Mouse (Mus musculus) liver, postnatal 0 days (tissue): ENCODE results near the gene Ghdc. TPM values are rescaled to one million over a fixed set of nuclear protein-coding genes. Genes with fewer than 3 reads are reported as not detected.

Experiments
- ATAC-seq: fragments of 200-750 bp; cut with Nextera tagmentation; 2 replicates; pipeline ENCODE4 v1.8.0; 2017; ENCODE audit warnings: mild to moderate bottlenecking, moderate library complexity
- DNase-seq: peaks from one replicate; pipeline ENCODE4 v3.0.0-alpha.2; 2016
- H3K27ac ChIP-seq: fragments of 300-500 bp; sonication (generic); 2 replicates; pipeline ENCODE4 v1.5.1; 2014; ENCODE audit warnings: antibody characterized with exemption, moderate library complexity, mild to moderate bottlenecking, low read depth
- H3K27me3 ChIP-seq: fragments of 300-500 bp; sonication (generic); 2 replicates; pipeline ENCODE4 v1.6.1; 2014; ENCODE audit warnings: low read length, control low read depth, mixed read lengths; ENCODE audit not compliant: insufficient read depth
- H3K36me3 ChIP-seq: fragments of 300-500 bp; sonication (generic); replicated peaks from 2 replicates; pipeline ENCODE4 v1.6.1; 2014; ENCODE audit warnings: mild to moderate bottlenecking, control low read depth, low read length, moderate library complexity, mixed read lengths; ENCODE audit not compliant: insufficient read depth
- H3K4me1 ChIP-seq: fragments of 300-500 bp; sonication (generic); 2 replicates; pipeline ENCODE4 v1.6.1; 2014; ENCODE audit warnings: antibody characterized with exemption, mild to moderate bottlenecking, control low read depth; ENCODE audit not compliant: insufficient read depth
- H3K4me2 ChIP-seq: fragments of 300-500 bp; sonication (generic); 2 replicates; pipeline ENCODE4 v1.6.1; 2014; ENCODE audit warnings: low read depth, mild to moderate bottlenecking, low read length, moderate library complexity, mixed read lengths
- H3K4me3 ChIP-seq: fragments of 300-500 bp; sonication (generic); 2 replicates; pipeline ENCODE4 v1.5.1; 2014; ENCODE audit warnings: low read depth, low read length
- H3K9ac ChIP-seq: fragments of 300-500 bp; sonication (generic); replicated peaks from 2 replicates; pipeline ENCODE4 v1.6.1; 2014; ENCODE audit warnings: mild to moderate bottlenecking, moderate library complexity
- H3K9me3 ChIP-seq: fragments of 300-500 bp; sonication (generic); 2 replicates; pipeline ENCODE4 v1.6.1; 2016; ENCODE audit warnings: mild to moderate bottlenecking, control low read depth, low read length, mixed read lengths
- CTCF ChIP-seq: sonication (generic); IDR thresholded peaks from 2 replicates; pipeline ENCODE4 v1.5.1; 2016; ENCODE audit warnings: antibody characterized with exemption, low read depth
- EP300 ChIP-seq: IDR thresholded peaks from 2 replicates; pipeline ENCODE4 v1.6.1; 2016; ENCODE audit warnings: antibody characterized with exemption, low read depth, mild to moderate bottlenecking
- WGBS: fragments of 180-500 bp; shearing (Covaris S2); extraction: QIAGEN DNeasy Blood & Tissue Kit; methylation state at CpG from one replicate; pipeline ENCODE4 v1.1.7; 2014; ENCODE audit not compliant: insufficient replicate concordance; 5-methylcytosine and 5-hydroxymethylcytosine counted together
- polyA plus RNA-seq: library from polyadenylated mRNA; unstranded; fragments of >200 nt; fragmentation: Nextera tagmentation; extraction: Ambion mirVana; gene quantifications from 2 replicates; pipeline ENCODE4 v1.2.1, GENCODE M21; 2015

Gene Ghdc
- polyA plus RNA-seq, 1 experiment from 2014 or later, result 1.9 TPM

DNA sequence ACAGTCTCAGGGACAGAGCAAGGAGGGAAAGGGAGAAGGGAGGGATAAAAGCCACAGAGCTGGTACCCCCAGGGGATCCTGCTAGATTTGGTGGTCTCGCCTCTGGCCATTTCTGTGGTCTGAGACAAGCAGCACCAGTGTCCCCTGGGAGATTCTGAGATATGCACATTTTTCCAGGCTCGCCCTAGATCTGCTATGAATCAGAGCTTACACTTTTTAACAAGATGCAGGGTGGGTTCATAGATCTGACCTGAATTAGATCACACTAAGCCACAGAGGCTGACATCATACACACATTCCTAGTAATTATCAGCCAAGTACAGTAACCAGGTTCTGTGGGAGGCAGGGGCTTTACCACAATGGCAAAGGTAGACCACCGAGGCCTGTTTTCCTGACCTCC, 18.9 kb upstream of the Ghdc start:
- ATAC-seq (no peak), DNase-seq (no peak)
- WGBS, result 91% methylated on average over 3 of the region's 3 CpGs
- TF ChIP-seq EP300 (no peak), CTCF (no peak)
- Histone ChIP-seq H3K9ac (no peak overlapping the region), H3K9me3 (no peaks in the 10 kb centered on the region), H3K4me1 (no peaks in the 10 kb centered on the region), H3K4me3 (no peak overlapping the region), H3K27me3 (no peaks in the 10 kb centered on the region), H3K4me2 (no peak overlapping the region), H3K27ac (no peak overlapping the region), H3K36me3 (peaks cover 61% of the 10 kb centered on the region)

DNA sequence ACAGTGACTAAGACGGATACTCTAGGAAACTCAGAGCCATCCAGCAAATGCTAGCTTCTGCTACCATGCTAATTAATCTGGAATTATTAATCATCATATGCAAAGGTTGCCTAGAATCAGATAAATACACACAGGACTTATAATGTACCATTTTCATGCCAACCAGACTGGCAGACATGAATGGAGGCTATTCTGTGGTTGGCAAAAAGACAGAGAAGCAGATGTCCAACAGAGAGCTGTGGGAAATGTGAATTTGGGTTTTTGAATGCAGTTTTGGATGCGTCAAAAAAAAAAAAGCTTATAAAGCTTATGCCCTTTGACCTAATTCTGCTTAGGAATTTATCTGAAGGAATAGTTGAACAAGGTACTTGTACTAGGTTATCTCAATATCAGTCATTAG, 15.0 kb upstream of the Ghdc start:
- no peaks in the 10 kb centered on the region for H3K9me3 ChIP-seq
- peaks cover 71% of the 10 kb centered on the region for H3K36me3 ChIP-seq
- ATAC-seq (no peak), DNase-seq (no peak)
- WGBS, result 90% methylated on average over 2 of the region's 2 CpGs
- H3K4me3 ChIP-seq, result no peak overlapping the region
- TF ChIP-seq CTCF (no peak), EP300 (no peak)
- no peak overlapping the region for H3K27ac ChIP-seq
- H3K4me1 ChIP-seq, result no peaks in the 10 kb centered on the region
- H3K27me3 ChIP-seq, result no peaks in the 10 kb centered on the region
- no peak overlapping the region for H3K4me2 ChIP-seq
- H3K9ac ChIP-seq, result no peak overlapping the region

DNA sequence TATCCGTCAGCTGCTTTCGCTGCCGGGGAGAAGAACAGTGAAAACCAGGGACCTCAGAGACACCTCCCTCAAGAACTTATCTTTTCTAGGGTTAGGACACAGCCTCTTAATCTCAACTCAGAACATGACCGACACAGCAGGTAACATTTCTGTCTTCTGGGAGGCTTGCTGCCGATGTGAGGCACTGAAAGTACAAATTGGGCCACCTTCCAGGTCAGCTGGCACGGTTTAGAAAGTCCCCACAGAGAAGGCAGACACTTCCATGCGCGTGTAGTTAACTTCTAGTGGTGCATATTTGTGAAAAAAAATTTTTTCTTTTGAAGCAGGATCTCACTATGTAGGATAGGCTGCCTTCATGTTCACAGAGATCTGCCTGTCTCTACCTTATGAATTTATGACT, 13.5 kb upstream of the Ghdc start:
- Histone ChIP-seq H3K36me3 (peaks cover 78% of the 10 kb centered on the region), H3K4me3 (no peak overlapping the region), H3K4me2 (no peak overlapping the region), H3K9ac (no peak overlapping the region), H3K4me1 (no peaks in the 10 kb centered on the region), H3K27ac (no peak overlapping the region), H3K9me3 (no peaks in the 10 kb centered on the region), H3K27me3 (no peaks in the 10 kb centered on the region)
- no peak for TF ChIP-seq CTCF
- TF ChIP-seq EP300, result no peak
- WGBS, result 81% methylated on average over 8 of the region's 8 CpGs
- DNase-seq (no peak), ATAC-seq (no peak)

DNA sequence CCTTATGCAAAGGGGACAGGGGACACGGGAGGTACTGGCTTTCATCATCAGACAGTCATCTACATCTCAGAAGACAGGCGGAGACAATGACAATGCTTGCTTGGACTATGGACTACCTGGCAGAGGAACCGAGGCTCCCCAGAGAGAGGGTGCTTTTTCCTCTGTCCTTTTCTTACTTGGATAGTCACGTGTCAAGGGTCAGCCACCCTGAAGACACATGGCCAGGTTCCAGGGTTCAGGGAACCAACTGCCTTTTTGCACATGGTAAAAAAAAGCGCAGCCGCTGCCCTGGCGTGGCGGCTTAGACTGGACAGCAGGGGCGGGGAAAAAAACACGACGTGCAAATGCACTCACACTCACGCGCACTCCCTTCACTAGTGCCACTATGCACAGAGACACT, 11.8 kb upstream of the Ghdc start:
- 90% methylated on average over 13 of the region's 13 CpGs for WGBS
- no peak overlapping the region for H3K27ac ChIP-seq

DNA sequence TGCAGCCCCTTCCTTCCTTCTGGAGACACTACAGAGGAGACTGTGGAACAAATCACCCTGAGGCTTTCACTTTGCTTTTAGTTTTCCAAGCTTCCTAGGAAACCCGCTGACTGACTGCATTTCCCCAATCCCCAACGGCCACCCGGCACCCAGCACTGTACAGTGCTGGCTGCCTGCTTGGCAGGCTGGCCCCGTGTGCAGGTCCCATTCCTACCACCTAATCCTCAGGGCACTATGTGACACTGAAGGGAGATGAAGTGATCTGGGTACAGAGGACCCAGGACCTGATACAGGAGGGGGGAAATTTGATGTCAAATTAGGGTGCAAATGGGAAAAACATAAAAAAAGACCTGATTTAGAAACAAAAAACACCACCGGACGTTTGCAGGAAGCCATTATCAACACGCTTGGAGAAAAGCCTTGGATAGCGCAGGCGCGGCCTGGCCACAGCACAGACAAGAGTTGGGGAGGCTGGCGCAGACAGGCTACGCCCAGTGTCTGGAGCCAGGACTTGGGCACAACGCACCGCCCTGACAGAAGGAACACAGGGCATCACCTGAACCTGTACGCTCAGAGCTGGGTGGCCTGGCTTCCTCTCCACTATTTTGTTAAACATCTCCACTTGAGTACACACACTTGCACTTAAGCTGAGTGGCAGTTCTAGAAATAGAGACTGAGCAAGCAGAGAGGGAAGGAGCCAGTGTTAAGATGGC, 11.2 kb upstream of the Ghdc start:
- no peak overlapping the region for H3K4me2 ChIP-seq
- no peak overlapping the region for H3K9ac ChIP-seq
- TF ChIP-seq EP300 (no peak), CTCF (no peak)
- H3K36me3 ChIP-seq, result peaks cover 61% of the 10 kb centered on the region
- WGBS, result 82% methylated on average over 15 of the region's 15 CpGs
- H3K4me1 ChIP-seq, result no peaks in the 10 kb centered on the region
- no peaks in the 10 kb centered on the region for H3K27me3 ChIP-seq
- DNase-seq (no peak), ATAC-seq (no peak)
- no peak overlapping the region for H3K27ac ChIP-seq
- H3K4me3 ChIP-seq, result no peak overlapping the region
- no peaks in the 10 kb centered on the region for H3K9me3 ChIP-seq

More for the DNA sequence above, 11.8 kb upstream of the Ghdc start:
- Histone ChIP-seq H3K36me3 (peaks cover 66% of the 10 kb centered on the region), H3K4me3 (no peak overlapping the region), H3K4me2 (no peak overlapping the region), H3K9ac (no peak overlapping the region), H3K4me1 (no peaks in the 10 kb centered on the region), H3K27me3 (no peaks in the 10 kb centered on the region), H3K9me3 (no peaks in the 10 kb centered on the region)
- TF ChIP-seq EP300 (no peak), CTCF (no peak)
- no peak for ATAC-seq
- DNase-seq, result no peak

DNA sequence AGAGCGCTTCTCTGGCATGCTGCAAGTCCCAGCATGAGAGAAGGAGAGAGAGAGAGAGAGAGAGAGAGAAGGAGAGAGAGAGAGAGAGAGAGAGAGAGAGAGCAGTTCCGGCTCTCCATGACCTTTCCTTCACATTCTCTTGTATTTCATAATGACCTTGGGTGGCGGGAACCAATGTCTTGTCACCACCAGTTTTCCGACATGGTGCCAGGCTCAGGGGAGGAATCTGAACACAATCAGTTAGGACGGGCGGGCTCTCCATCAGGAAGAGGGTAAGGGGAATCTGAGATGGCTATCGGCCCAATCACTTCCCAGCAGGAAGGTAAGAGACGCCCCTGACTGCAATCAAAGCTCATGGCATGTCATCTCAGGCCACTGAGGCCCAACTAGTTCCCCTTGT, 9.5 kb upstream of the Ghdc start:
- WGBS, result 78% methylated on average over 8 of the region's 8 CpGs

More for the DNA sequence above, 9.5 kb upstream of the Ghdc start:
- Histone ChIP-seq H3K36me3 (peaks cover 45% of the 10 kb centered on the region), H3K9ac (no peak overlapping the region), H3K9me3 (no peaks in the 10 kb centered on the region), H3K27ac (no peak overlapping the region), H3K27me3 (no peaks in the 10 kb centered on the region), H3K4me2 (no peak overlapping the region), H3K4me3 (no peak overlapping the region), H3K4me1 (no peaks in the 10 kb centered on the region)
- ATAC-seq, result no peak
- DNase-seq, result no peak
- TF ChIP-seq EP300, result no peak
- no peak for TF ChIP-seq CTCF
